Mouse (Mus musculus): ENCODE data around the gene Tbx15. TPM values are rescaled to one million over a fixed set of nuclear protein-coding genes. Genes with fewer than 3 reads are reported as not detected.

The Tbx15 gene
- polyA plus RNA-seq (2012; rRNA removed; ENCODE audit: low replicate concordance), result 0.04 TPM in 1 of 2 replicates, not detected in the other

DNA sequence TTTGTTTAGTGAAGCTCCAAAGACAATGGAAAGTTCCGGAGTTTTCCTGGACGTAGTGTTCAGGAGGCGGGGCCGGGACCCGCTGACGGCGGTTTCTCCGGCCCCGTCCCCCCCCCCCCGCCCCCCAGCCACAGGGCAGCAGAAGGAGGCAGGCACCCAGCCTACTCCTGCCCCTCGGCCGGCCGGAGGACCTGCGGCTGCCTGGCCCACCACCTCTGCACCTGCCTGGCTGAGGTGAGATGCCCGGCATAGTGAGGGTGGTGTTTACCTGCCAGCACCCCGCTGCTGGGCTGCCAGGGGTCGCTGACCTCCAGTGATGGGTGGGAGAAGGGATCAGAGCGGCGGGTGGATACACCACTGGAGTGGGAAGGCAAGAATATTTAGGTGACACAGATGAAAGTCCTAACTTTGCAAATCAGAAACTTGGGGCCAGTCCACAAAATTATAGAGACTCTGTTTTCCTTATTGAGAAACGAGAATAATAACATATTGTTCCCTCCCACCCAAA lies at the start of gene Tbx15:
Tbx15 (plus strand) TSS at position 169 of the 508 bp plus-strand sequence.

Other genes with a start within 250 kb of the Tbx15 start
- 0.97 and 1.1 TPM in 2 replicates for gene Wars2, start 99.3 kb upstream of the Tbx15 start, polyA plus RNA-seq (2012; rRNA removed; ENCODE audit: low replicate concordance)

Data from duodenum, adult 2 months (tissue).